Mouse (Mus musculus): ENCODE results near the gene Frmd4b. TPM values are rescaled to one million over a fixed set of nuclear protein-coding genes. Genes with fewer than 3 reads are reported as not detected.

Gene Frmd4b
- polyA plus RNA-seq, 1 experiment = 15.6 TPM

GRCm38 (mm10) chr6:97590230-97590629 lies 27.1 kb downstream of the Frmd4b start:
- H3K4me1 ChIP-seq (ENCODE audit: control insufficient read depth, insufficient read depth, low read length) = no peaks in the 10 kb centered on the region
- H3K4me3 ChIP-seq (replicated peaks; ENCODE audit: insufficient read depth, low read depth, low read length) = no peak overlapping the region
- no peak for DNase-seq
- TF ChIP-seq POLR2A (IDR thresholded peaks at IDR 0.05; ENCODE audit: borderline replicate concordance, insufficient read depth, low read length) (no peak), CTCF (IDR thresholded peaks at IDR 0.05; ENCODE audit: borderline replicate concordance, insufficient read depth, low read depth, low read length) (no peak)
- 73% methylated on average over 5 of the region's 5 CpGs for WGBS
- no peak overlapping the region for H3K27ac ChIP-seq (ENCODE audit: insufficient read depth, low read length)
- no peaks in the 10 kb centered on the region for H3K27me3 ChIP-seq (ENCODE audit: control insufficient read depth, insufficient read depth, low read length)

- H3K27ac ChIP-seq (ENCODE audit: insufficient read depth, low read length) = no peak overlapping the region
- no peaks in the 10 kb centered on the region for H3K4me1 ChIP-seq (ENCODE audit: control insufficient read depth, insufficient read depth, low read length)
- DNase-seq = no peak
- WGBS = 57% methylated on average over 3 of the region's 3 CpGs
- TF ChIP-seq POLR2A (IDR thresholded peaks at IDR 0.05; ENCODE audit: borderline replicate concordance, insufficient read depth, low read length) (no peak), CTCF (IDR thresholded peaks at IDR 0.05; ENCODE audit: borderline replicate concordance, insufficient read depth, low read depth, low read length) (no peak)
- H3K27me3 ChIP-seq (ENCODE audit: control insufficient read depth, insufficient read depth, low read length) = no peaks in the 10 kb centered on the region; the same call in 1 of the 2 replicates
- no peak overlapping the region for H3K4me3 ChIP-seq (replicated peaks; ENCODE audit: insufficient read depth, low read depth, low read length)
These were observed 27.8 kb downstream of the Frmd4b start for GRCm38 (mm10) chr6:97589581-97589980.

- Histone ChIP-seq H3K27ac (ENCODE audit: insufficient read depth, low read length) (no peak overlapping the region), H3K4me3 (replicated peaks; ENCODE audit: insufficient read depth, low read depth, low read length) (no peak overlapping the region), H3K4me1 (ENCODE audit: control insufficient read depth, insufficient read depth, low read length) (no peaks in the 10 kb centered on the region), H3K27me3 (ENCODE audit: control insufficient read depth, insufficient read depth, low read length) (no peaks in the 10 kb centered on the region; the same call in 1 of the 2 replicates)
- no peak for DNase-seq
- no peak for TF ChIP-seq CTCF (IDR thresholded peaks at IDR 0.05; ENCODE audit: borderline replicate concordance, insufficient read depth, low read depth, low read length)
- TF ChIP-seq POLR2A (IDR thresholded peaks at IDR 0.05; ENCODE audit: borderline replicate concordance, insufficient read depth, low read length) = no peak
- 85% methylated on average over 7 of the region's 7 CpGs for WGBS
These were observed 28.3 kb downstream of the Frmd4b start for GRCm38 (mm10) chr6:97589031-97589430.

DNA sequence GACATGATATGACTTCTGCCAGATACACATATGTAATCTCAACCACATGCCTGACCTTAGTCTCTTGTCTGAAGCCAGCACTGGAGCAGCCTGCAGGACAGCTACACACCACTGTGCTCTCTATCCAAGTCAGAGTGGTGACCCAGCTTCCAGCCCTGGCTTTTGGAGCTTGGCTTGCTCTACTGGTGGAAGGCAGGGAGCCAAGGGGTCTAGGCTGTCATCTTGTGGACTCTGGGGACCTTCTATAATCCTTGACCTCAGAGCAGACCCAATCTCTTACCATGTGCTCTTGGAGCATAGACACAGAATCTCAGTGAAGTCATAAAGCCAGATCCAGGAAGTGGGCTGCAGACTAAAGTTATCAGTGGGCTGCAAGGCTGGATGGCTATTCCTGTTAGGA lies 30.7 kb downstream of the Frmd4b start:
- DNase-seq = no peak
- H3K27me3 ChIP-seq (ENCODE audit: control insufficient read depth, insufficient read depth, low read length) = no peaks in the 10 kb centered on the region; the same call in 1 of the 2 replicates
- no peak overlapping the region for H3K4me3 ChIP-seq (replicated peaks; ENCODE audit: insufficient read depth, low read depth, low read length)
- no peaks in the 10 kb centered on the region for H3K4me1 ChIP-seq (ENCODE audit: control insufficient read depth, insufficient read depth, low read length)
- no peak overlapping the region for H3K27ac ChIP-seq (ENCODE audit: insufficient read depth, low read length)
- TF ChIP-seq POLR2A (IDR thresholded peaks at IDR 0.05; ENCODE audit: borderline replicate concordance, insufficient read depth, low read length) (no peak), CTCF (IDR thresholded peaks at IDR 0.05; ENCODE audit: borderline replicate concordance, insufficient read depth, low read depth, low read length) (no peak)

DNA sequence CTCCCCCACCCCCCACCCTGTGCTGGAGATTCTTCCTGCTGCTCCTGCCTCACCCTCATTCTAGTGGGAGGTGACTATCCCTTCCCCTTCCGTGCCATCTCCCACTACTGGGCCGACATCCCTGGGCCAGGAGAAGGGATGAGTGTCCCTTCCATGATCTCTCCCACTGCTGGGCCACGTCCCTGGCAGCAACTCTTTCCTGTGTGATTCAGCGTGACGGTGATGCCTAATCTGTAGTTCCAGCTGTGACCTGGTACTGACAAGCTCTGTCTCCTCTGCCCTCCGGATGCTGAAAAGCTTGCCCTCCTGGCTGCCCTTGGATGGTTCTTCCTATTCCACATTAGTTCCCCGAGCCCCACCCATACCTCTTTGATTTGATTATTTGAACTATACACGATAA lies 31.3 kb downstream of the Frmd4b start:
- Histone ChIP-seq H3K27ac (ENCODE audit: insufficient read depth, low read length) (no peak overlapping the region), H3K4me3 (replicated peaks; ENCODE audit: insufficient read depth, low read depth, low read length) (no peak overlapping the region), H3K4me1 (ENCODE audit: control insufficient read depth, insufficient read depth, low read length) (no peaks in the 10 kb centered on the region), H3K27me3 (ENCODE audit: control insufficient read depth, insufficient read depth, low read length) (no peaks in the 10 kb centered on the region; the same call in 1 of the 2 replicates)
- DNase-seq = no peak
- TF ChIP-seq POLR2A (IDR thresholded peaks at IDR 0.05; ENCODE audit: borderline replicate concordance, insufficient read depth, low read length) (no peak), CTCF (IDR thresholded peaks at IDR 0.05; ENCODE audit: borderline replicate concordance, insufficient read depth, low read depth, low read length) (no peak)
- 58% methylated on average over 8 of the region's 8 CpGs for WGBS

DNA sequence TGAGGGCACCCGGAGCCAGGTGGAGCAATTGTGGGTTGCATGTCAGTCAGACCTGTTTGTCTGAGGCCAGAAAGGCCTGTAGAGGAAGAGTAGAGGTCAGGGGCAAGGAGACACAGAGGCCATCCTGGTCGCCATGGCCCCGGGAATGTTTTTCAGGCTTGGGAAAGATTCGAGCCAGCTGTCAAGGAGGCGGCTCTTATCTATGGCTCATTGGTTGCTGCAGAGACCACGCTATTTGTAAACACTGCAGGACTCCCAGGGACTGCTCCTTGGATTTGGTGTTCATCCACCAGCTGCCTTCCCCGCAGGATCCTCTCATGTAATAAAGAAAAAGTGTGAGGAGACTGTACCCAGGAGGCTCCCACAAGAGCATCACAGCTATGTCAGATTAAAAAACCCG lies 34.6 kb downstream of the Frmd4b start:
- WGBS = 58% methylated on average over 8 of the region's 8 CpGs
- no peak overlapping the region for H3K27ac ChIP-seq (ENCODE audit: insufficient read depth, low read length)
- H3K4me1 ChIP-seq (ENCODE audit: control insufficient read depth, insufficient read depth, low read length) = peaks cover 5% of the 10 kb centered on the region
- H3K27me3 ChIP-seq (ENCODE audit: control insufficient read depth, insufficient read depth, low read length) = no peaks in the 10 kb centered on the region; the same call in 1 of the 2 replicates
- no peak for TF ChIP-seq CTCF (IDR thresholded peaks at IDR 0.05; ENCODE audit: borderline replicate concordance, insufficient read depth, low read depth, low read length)
- TF ChIP-seq POLR2A (IDR thresholded peaks at IDR 0.05; ENCODE audit: borderline replicate concordance, insufficient read depth, low read length) = no peak
- no peak overlapping the region for H3K4me3 ChIP-seq (replicated peaks; ENCODE audit: insufficient read depth, low read depth, low read length)
- DNase-seq = no peak

DNA sequence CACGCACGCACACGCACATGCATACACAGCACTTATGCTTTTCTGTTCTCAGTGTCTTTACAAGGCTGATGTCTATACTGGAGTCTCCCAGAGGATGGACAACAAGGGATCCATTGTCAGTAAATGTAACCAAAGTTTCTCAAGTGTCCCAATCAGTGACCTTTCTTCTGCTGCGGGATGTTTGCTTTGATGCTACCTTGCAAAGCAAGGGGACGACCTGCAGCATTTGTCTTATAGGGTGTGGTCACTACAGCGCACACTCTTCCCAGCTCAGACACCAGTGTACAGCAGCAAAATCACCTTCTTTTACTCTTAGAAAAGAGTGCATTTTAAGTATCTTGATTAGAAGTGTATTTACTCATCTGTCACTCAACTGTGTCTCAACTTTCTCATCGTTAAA lies 35.4 kb downstream of the Frmd4b start:
- WGBS = 92% methylated on average over 7 of the region's 7 CpGs
- DNase-seq = no peak
- no peak overlapping the region for H3K4me3 ChIP-seq (replicated peaks; ENCODE audit: insufficient read depth, low read depth, low read length)
- no peak for TF ChIP-seq CTCF (IDR thresholded peaks at IDR 0.05; ENCODE audit: borderline replicate concordance, insufficient read depth, low read depth, low read length)
- TF ChIP-seq POLR2A (IDR thresholded peaks at IDR 0.05; ENCODE audit: borderline replicate concordance, insufficient read depth, low read length) = no peak
- no peak overlapping the region for H3K27ac ChIP-seq (ENCODE audit: insufficient read depth, low read length)
- H3K4me1 ChIP-seq (ENCODE audit: control insufficient read depth, insufficient read depth, low read length) = peaks cover 7% of the 10 kb centered on the region
- H3K27me3 ChIP-seq (ENCODE audit: control insufficient read depth, insufficient read depth, low read length) = no peaks in the 10 kb centered on the region; the same call in 1 of the 2 replicates

DNA sequence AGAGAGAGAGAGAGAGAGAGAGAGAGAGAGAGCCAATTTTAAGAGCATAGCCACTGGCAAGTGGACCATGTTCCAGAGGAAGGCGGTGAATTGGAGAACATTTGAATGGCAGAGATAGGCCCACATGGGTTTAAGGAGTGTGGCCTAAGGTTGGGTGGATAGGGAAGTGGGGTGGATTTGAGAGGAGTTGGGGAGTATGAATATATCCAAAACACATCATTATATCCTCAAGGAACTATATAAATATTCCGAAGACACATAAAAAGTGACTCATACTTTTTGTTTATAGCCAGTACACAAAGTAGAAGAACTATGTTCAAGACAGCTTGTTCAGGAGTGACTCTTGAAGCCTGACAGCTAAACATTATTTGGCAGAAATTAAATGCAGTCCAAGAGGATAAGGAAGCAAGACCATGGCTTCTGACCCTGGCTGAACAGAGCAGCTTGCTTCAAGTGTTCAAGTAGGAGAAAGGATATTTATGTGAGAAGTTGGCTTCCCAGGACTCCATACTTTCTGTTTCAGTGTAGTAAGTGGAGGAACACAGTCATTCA lies 36.8 kb downstream of the Frmd4b start:
- DNase-seq = no peak
- Histone ChIP-seq H3K4me3 (replicated peaks; ENCODE audit: insufficient read depth, low read depth, low read length) (no peak overlapping the region), H3K4me1 (ENCODE audit: control insufficient read depth, insufficient read depth, low read length) (peaks cover 7% of the 10 kb centered on the region), H3K27ac (ENCODE audit: insufficient read depth, low read length) (no peak overlapping the region), H3K27me3 (ENCODE audit: control insufficient read depth, insufficient read depth, low read length) (no peaks in the 10 kb centered on the region; the same call in 1 of the 2 replicates)
- 97% methylated on average over 2 of the region's 2 CpGs for WGBS
- TF ChIP-seq POLR2A (IDR thresholded peaks at IDR 0.05; ENCODE audit: borderline replicate concordance, insufficient read depth, low read length) = no peak
- TF ChIP-seq CTCF (IDR thresholded peaks at IDR 0.05; ENCODE audit: borderline replicate concordance, insufficient read depth, low read depth, low read length) = no peak

All from cerebellum, adult 2 months (tissue).